Mouse (Mus musculus) neural tube, embryonic 14.5 days (tissue): Measurements from ENCODE around the gene Gsk3b. TPM values are rescaled to one million over a fixed set of nuclear protein-coding genes. Genes with fewer than 3 reads are reported as not detected.
A peak's percentile ranks its signal among the peaks of the same experiment; 100 is the strongest.

Source experiments
- ATAC-seq: fragments of 200-750 bp; cut with Nextera tagmentation; 2 replicates; pipeline ENCODE4 v1.8.0; 2017; ENCODE audit warnings: low read depth, mild to moderate bottlenecking, moderate TSS enrichment, moderate library complexity
- H3K27ac ChIP-seq: fragments of 300-500 bp; sonication (generic); 2 replicates; pipeline ENCODE4 v1.5.1; 2014; ENCODE audit warnings: low read depth, mild to moderate bottlenecking, control low read depth, low read length, moderate library complexity, mixed read lengths
- H3K27me3 ChIP-seq: fragments of 300-500 bp; sonication (generic); 2 replicates; pipeline ENCODE4 v1.6.1; 2014; ENCODE audit warnings: low read length; ENCODE audit not compliant: control insufficient read depth, insufficient read depth
- H3K36me3 ChIP-seq: fragments of 300-500 bp; sonication (generic); 2 replicates; pipeline ENCODE4 v1.6.1; 2014; ENCODE audit warnings: low read length, mixed read lengths; ENCODE audit not compliant: control insufficient read depth, insufficient read depth
- H3K4me1 ChIP-seq: fragments of 300-500 bp; sonication (generic); 2 replicates; pipeline ENCODE4 v1.6.1; 2014; ENCODE audit warnings: low read length; ENCODE audit not compliant: control insufficient read depth, insufficient read depth
- H3K4me2 ChIP-seq: fragments of 300-500 bp; sonication (generic); 2 replicates; pipeline ENCODE4 v1.6.1; 2014; ENCODE audit warnings: mild to moderate bottlenecking, low read depth, low read length, control low read depth
- H3K4me3 ChIP-seq: fragments of 300-500 bp; sonication (generic); 2 replicates; pipeline ENCODE4 v1.5.1; 2014; ENCODE audit warnings: low read depth, low read length, control low read depth, mixed read lengths
- H3K9ac ChIP-seq: fragments of 300-500 bp; sonication (generic); replicated peaks from 2 replicates; pipeline ENCODE4 v1.6.1; 2014; ENCODE audit warnings: low read depth, mild to moderate bottlenecking, control low read depth, low read length, mixed read lengths
- H3K9me3 ChIP-seq: fragments of 300-500 bp; sonication (generic); 2 replicates; pipeline ENCODE4 v1.6.1; 2016; ENCODE audit warnings: low read length; ENCODE audit not compliant: control insufficient read depth
- WGBS: fragments of 180-500 bp; shearing (Covaris S2); extraction: QIAGEN DNeasy Blood & Tissue Kit; methylation state at CpG from one replicate; pipeline ENCODE4 v1.1.7; 2014; 5-methylcytosine and 5-hydroxymethylcytosine counted together
- polyA plus RNA-seq: library from polyadenylated mRNA; unstranded; fragments of >200 nt; fragmentation: Nextera tagmentation; extraction: Ambion mirVana; gene quantifications from 2 replicates; pipeline ENCODE4 v1.2.1, GENCODE M21; 2014

The Gsk3b gene
- polyA plus RNA-seq, 1 experiment from 2014 or later, result 209 TPM

DNA sequence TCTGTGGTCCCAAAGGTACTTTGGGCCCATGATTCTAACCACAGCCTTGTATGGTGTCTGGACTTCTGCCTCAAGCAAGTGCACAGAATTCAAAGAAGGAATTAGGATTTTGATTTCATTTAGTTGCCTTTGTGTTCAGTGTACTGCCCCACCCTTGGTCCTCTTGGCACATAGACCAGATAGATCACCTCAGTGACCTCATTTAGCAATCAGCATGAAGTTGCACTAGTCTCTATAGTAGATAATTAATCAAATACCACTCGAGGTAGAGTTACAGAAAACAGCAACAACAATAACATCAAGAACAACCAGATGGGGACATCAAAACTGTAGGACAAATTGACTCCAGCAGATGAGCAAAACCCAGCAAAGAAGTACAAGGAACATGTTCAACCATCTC lies 8.6 kb upstream of the Gsk3b start:
- H3K9ac ChIP-seq, result no peak overlapping the region
- no peaks in the 10 kb centered on the region for H3K4me1 ChIP-seq
- WGBS, result 60% methylated on average over 1 of the region's 1 CpGs
- no peak overlapping the region for H3K4me3 ChIP-seq
- no peaks in the 10 kb centered on the region for H3K27me3 ChIP-seq
- H3K27ac ChIP-seq, result no peak overlapping the region
- H3K9me3 ChIP-seq, result no peaks in the 10 kb centered on the region
- no peak overlapping the region for H3K4me2 ChIP-seq
- no peak for ATAC-seq
- H3K36me3 ChIP-seq, result no peaks in the 10 kb centered on the region

DNA sequence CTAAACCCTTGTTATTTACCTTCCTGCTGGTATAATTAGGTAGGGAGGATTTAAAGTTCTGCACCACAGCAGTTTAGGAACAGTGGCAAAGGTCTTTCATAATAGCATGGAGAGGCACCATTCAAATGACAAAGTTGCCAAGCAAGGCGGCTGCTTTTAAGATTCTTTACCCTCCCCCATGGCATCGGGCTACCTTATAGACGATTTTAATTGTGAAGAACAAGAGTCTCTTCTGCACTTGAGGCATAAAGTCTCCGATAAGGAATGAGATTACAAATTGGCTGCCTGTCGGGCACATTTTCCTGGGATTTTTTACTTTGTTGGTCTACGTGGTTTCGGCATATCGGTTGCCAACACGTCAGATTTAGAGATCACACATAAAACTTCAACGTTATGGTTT lies 1.6 kb upstream of the Gsk3b start:
- Histone ChIP-seq H3K4me1 (peaks cover 3% of the 10 kb centered on the region; the same call in 1 of the 2 replicates), H3K4me3 (peak overlapping the region; percentile 90), H3K9ac (peak overlapping the region; percentile 91; the same call in 1 of the 2 replicates), H3K36me3 (no peaks in the 10 kb centered on the region), H3K27me3 (no peaks in the 10 kb centered on the region), H3K9me3 (no peaks in the 10 kb centered on the region), H3K27ac (peak overlapping the region; percentile 100), H3K4me2 (peak overlapping the region; percentile 85)
- 14% methylated on average over 10 of the region's 10 CpGs for WGBS
- ATAC-seq, result no peak

- peak overlapping the region; percentile 85 for H3K4me2 ChIP-seq
- no peak for ATAC-seq
- no peaks in the 10 kb centered on the region for H3K27me3 ChIP-seq
- H3K27ac ChIP-seq, result peak overlapping the region; percentile 100
- H3K9me3 ChIP-seq, result no peaks in the 10 kb centered on the region
- no peaks in the 10 kb centered on the region for H3K36me3 ChIP-seq
- H3K4me3 ChIP-seq, result peak overlapping the region; percentile 90
- 2% methylated on average over 11 of the region's 11 CpGs for WGBS
- H3K9ac ChIP-seq, result peak overlapping the region; percentile 91
- H3K4me1 ChIP-seq, result peaks cover 3% of the 10 kb centered on the region; the same call in 1 of the 2 replicates
These were observed 1.1 kb upstream of the Gsk3b start for GRCm38 (mm10) chr16:38087645-38088125.

GRCm38 (mm10) chr16:38088126-38088628 lies 624 bp upstream of the Gsk3b start:
- Histone ChIP-seq H3K4me1 (peaks cover 8% of the 10 kb centered on the region; the same call in 1 of the 2 replicates), H3K4me3 (peak overlapping the region; percentile 90), H3K4me2 (peak overlapping the region; percentile 85), H3K36me3 (no peaks in the 10 kb centered on the region), H3K27ac (peak overlapping the region; percentile 100), H3K27me3 (no peaks in the 10 kb centered on the region), H3K9ac (peak overlapping the region; percentile 91), H3K9me3 (no peaks in the 10 kb centered on the region)
- under 1% methylated on average over 36 of the region's 40 CpGs for WGBS
- ATAC-seq, result peak; percentile 9

DNA sequence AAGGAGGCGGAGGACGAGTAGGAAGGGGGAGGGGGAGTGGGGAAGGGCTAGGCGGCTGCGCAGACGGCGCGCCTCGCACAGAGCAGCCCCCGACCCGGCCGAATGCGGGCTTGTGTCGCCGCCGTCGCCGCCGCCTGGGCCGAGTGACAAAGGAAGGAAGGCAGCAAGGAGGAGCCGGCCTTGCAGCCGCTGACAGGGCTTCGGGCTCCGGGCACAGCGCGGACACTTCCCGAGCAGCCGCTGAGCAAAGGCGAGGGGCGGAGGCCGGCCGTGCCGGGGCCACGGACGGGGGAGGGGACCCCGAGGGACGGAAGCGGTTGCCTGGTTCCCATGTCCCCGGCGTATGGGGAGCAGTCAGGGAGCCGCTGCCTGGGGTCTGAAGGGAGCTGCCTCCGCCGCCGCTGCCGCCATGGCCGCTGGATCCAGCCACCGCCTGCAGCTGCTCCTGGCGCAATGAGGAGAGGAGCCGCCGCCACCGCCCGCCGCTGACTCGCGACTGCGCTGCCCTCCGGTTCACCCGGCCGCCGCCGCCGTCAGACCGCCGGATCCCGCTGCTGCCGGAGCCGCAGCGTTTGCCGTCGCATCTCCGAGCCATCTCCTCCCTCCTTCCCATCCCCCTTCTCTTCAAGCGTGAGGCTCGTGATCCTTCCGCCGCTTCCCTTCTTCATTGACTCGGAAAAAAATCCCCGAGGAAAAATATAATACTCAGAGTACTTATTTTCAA lies 808 bp downstream of the Gsk3b start:
- Histone ChIP-seq H3K27ac (peak overlapping the region; percentile 100), H3K4me1 (peaks cover 20% of the 10 kb centered on the region), H3K9ac (peak overlapping the region; percentile 100), H3K27me3 (no peaks in the 10 kb centered on the region), H3K36me3 (no peaks in the 10 kb centered on the region), H3K4me2 (peak overlapping the region; percentile 24; the same call in 1 of the 2 replicates), H3K4me3 (peak overlapping the region; percentile 90), H3K9me3 (no peaks in the 10 kb centered on the region)
- WGBS, result under 1% methylated on average over 61 of the region's 76 CpGs
- no peak for ATAC-seq

GRCm38 (mm10) chr16:38090341-38091005 lies 1.7 kb downstream of the Gsk3b start:
- no peak for ATAC-seq
- under 1% methylated on average over 17 of the region's 17 CpGs for WGBS
- peak overlapping the region; percentile 90 for H3K4me3 ChIP-seq
- no peaks in the 10 kb centered on the region for H3K27me3 ChIP-seq
- peaks cover 29% of the 10 kb centered on the region for H3K4me1 ChIP-seq
- no peaks in the 10 kb centered on the region for H3K36me3 ChIP-seq
- H3K9ac ChIP-seq, result peak overlapping the region; percentile 100
- H3K4me2 ChIP-seq, result peak overlapping the region; percentile 83
- H3K9me3 ChIP-seq, result no peaks in the 10 kb centered on the region
- no peak overlapping the region; the same call in 1 of the 2 replicates for H3K27ac ChIP-seq

- no peak for ATAC-seq
- Histone ChIP-seq H3K4me1 (peaks cover 35% of the 10 kb centered on the region), H3K4me3 (peak overlapping the region; percentile 90), H3K27ac (no peak overlapping the region), H3K36me3 (no peaks in the 10 kb centered on the region), H3K9me3 (no peaks in the 10 kb centered on the region), H3K9ac (peak overlapping the region; percentile 100), H3K27me3 (no peaks in the 10 kb centered on the region), H3K4me2 (peak overlapping the region; percentile 83)
- under 1% methylated on average over 5 of the region's 5 CpGs for WGBS
These were observed 2.2 kb downstream of the Gsk3b start for GRCm38 (mm10) chr16:38091041-38091440.

DNA sequence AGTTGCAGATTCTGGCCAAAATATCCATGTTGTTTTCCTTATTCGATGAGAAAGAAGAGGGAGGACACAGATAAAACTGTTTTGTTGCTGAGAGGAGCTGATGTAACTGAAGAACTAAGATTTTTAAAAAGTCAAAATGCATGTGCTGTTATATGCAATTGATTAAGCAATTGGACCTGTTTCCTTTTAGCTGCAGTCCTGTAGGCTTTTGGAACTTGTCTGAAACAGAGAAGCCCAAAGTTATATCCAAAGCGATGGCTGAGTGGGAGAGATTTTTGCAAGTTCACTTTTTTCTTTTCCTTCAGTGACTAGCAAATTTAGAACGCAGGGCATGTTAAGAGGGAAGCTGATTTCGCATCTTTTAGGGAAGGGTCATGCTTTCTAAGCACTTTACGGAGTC lies 2.9 kb downstream of the Gsk3b start:
- no peak for ATAC-seq
- Histone ChIP-seq H3K27ac (no peak overlapping the region), H3K9ac (peak overlapping the region; percentile 41; the same call in 1 of the 2 replicates), H3K4me3 (peak overlapping the region; percentile 90), H3K36me3 (no peaks in the 10 kb centered on the region), H3K4me1 (peaks cover 38% of the 10 kb centered on the region), H3K9me3 (no peaks in the 10 kb centered on the region), H3K4me2 (peak overlapping the region; percentile 83), H3K27me3 (no peaks in the 10 kb centered on the region)
- whole genome bisulfite sequencing, result 10% methylated on average over 5 of the region's 5 CpGs

GRCm38 (mm10) chr16:38092598-38092997 lies 3.8 kb downstream of the Gsk3b start:
- peak overlapping the region; percentile 83 for H3K4me2 ChIP-seq
- ATAC-seq, result no peak
- 2% methylated on average over 4 of the region's 4 CpGs for WGBS
- H3K9ac ChIP-seq, result peak overlapping the region; percentile 63
- no peaks in the 10 kb centered on the region for H3K36me3 ChIP-seq
- H3K4me3 ChIP-seq, result peak overlapping the region; percentile 90
- H3K9me3 ChIP-seq, result no peaks in the 10 kb centered on the region
- peaks cover 41% of the 10 kb centered on the region for H3K4me1 ChIP-seq
- H3K27me3 ChIP-seq, result no peaks in the 10 kb centered on the region
- H3K27ac ChIP-seq, result peak overlapping the region; percentile 39
